Mouse (Mus musculus) MEL (cell line): ENCODE results near the gene Dlgap1.

Source experiments
- CTCF ChIP-seq, 3 experiments: IDR thresholded peaks in 2 of 3; conservative IDR thresholded peaks in 1 of 3; 2 replicates each; pipeline ENCODE4 v1.5.1; 2011 to 2012; ENCODE audit warnings: low read length in 3 of 3, low read depth in 2 of 3, mild to moderate bottlenecking in 2 of 3, improper control_type of control experiment in 1 of 3, inconsistent platforms in 1 of 3, mixed read lengths in 1 of 3, moderate library complexity in 1 of 3; ENCODE audit not compliant: control insufficient read depth in 1 of 3, insufficient read depth in 1 of 3, poor library complexity in 1 of 3, severe bottlenecking in 1 of 3
- E2F4 ChIP-seq: IDR thresholded peaks from 2 replicates; pipeline ENCODE4 v1.6.1; 2011; ENCODE audit warnings: low read depth, low read length, improper control_type of control experiment, borderline replicate concordance
- ELF1 ChIP-seq: IDR thresholded peaks from 2 replicates; pipeline ENCODE4 v1.6.1; 2014; ENCODE audit warnings: low read depth, mild to moderate bottlenecking, inconsistent platforms, low read length, improper control_type of control experiment, moderate library complexity
- EP300 ChIP-seq, 2 experiments: IDR thresholded peaks; 2 replicates each; pipeline ENCODE4 v1.6.1; 2011; ENCODE audit warnings: improper control_type of control experiment in 2 of 2, low read length in 2 of 2, low read depth in 1 of 2, mild to moderate bottlenecking in 1 of 2
- GATA1 ChIP-seq: IDR thresholded peaks from 2 replicates; pipeline ENCODE4 v1.6.1; 2011; ENCODE audit warnings: low read depth, low read length, improper control_type of control experiment
- JUND ChIP-seq: IDR thresholded peaks from 2 replicates; pipeline ENCODE4 v1.6.1; 2011; ENCODE audit warnings: low read depth, mild to moderate bottlenecking, improper control_type of control experiment, low read length
- MEF2A ChIP-seq: IDR thresholded peaks from 2 replicates; pipeline ENCODE4 v1.6.1; 2014; ENCODE audit warnings: low read depth, mild to moderate bottlenecking, inconsistent platforms, low read length, improper control_type of control experiment; ENCODE audit not compliant: poor library complexity, insufficient replicate concordance, severe bottlenecking; ENCODE audit errors: extremely low read depth
- POLR2A ChIP-seq, 2 experiments: IDR thresholded peaks; 2 replicates each; pipeline ENCODE4 v1.6.1; 2011 to 2012; ENCODE audit warnings: low read length in 2 of 2, mild to moderate bottlenecking in 2 of 2, control low read depth in 1 of 2, improper control_type of control experiment in 1 of 2, low read depth in 1 of 2, moderate library complexity in 1 of 2; ENCODE audit not compliant: control insufficient read depth in 1 of 2, insufficient read depth in 1 of 2, poor library complexity in 1 of 2
- ZC3H11A ChIP-seq: IDR thresholded peaks from 2 replicates; pipeline ENCODE4 v1.6.1; 2012; ENCODE audit warnings: low read depth, mild to moderate bottlenecking, inconsistent platforms, low read length, improper control_type of control experiment
- ZMIZ1 ChIP-seq: IDR thresholded peaks from 2 replicates; pipeline ENCODE4 v1.6.1; 2012; ENCODE audit warnings: low read depth, mild to moderate bottlenecking, inconsistent platforms, low read length, improper control_type of control experiment, moderate library complexity
- ZNF384 ChIP-seq: IDR thresholded peaks from 2 replicates; pipeline ENCODE4 v1.6.1; 2012; ENCODE audit warnings: low read depth, mild to moderate bottlenecking, inconsistent platforms, low read length, improper control_type of control experiment

DNA sequence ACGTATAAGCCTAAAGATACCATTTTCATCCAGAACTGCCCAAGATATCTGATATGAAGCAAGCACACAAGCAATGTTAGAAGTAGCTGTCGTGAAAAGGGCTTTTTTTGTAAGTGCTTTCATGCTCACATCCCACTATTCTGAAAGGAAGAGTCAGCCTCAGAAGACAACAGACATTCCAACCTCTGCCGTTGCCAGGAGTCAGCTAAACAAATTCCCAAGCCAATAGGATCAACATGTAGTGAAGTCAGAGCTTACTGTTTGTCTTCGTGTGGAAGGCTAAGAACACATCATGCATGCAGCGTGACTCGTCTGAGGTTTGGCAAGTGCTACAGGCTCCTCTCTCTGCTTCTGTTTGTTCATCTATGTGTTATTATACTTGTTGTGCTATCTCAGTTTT, 529.4 kb downstream of the Dlgap1 start:
- TF ChIP-seq EP300 (IDR thresholded peaks at IDR 0.05; ENCODE audit: low read depth in 1 of 2, low read length in 2 of 2) (no peak), GATA1 (no peak), JUND (no peak), ZMIZ1 (no peak), ELF1 (no peak), ZC3H11A (no peak), POLR2A (IDR thresholded peaks at IDR 0.05; ENCODE audit: control insufficient read depth in 1 of 2, insufficient read depth in 1 of 2, low read depth in 1 of 2, low read length in 2 of 2, poor library complexity in 1 of 2) (no peak), CTCF (IDR thresholded peaks at IDR 0.05 in 2 of 3, conservative IDR thresholded peaks at IDR 0.05 in 1 of 3; ENCODE audit: control insufficient read depth in 1 of 3, insufficient read depth in 1 of 3, low read depth in 2 of 3, low read length in 3 of 3, poor library complexity in 1 of 3, severe bottlenecking in 1 of 3) (no peak), ZNF384 (no peak), MEF2A (no peak), E2F4 (no peak)
